Mouse (Mus musculus) T-cell, adult 2 months (primary cell): ENCODE data around the gene Ocm.

Experiments used
- DNase-seq: peaks from one replicate; pipeline ENCODE4 v3.0.0; 2022; ENCODE audit warnings: low spot score

Gene Ocm

DNA sequence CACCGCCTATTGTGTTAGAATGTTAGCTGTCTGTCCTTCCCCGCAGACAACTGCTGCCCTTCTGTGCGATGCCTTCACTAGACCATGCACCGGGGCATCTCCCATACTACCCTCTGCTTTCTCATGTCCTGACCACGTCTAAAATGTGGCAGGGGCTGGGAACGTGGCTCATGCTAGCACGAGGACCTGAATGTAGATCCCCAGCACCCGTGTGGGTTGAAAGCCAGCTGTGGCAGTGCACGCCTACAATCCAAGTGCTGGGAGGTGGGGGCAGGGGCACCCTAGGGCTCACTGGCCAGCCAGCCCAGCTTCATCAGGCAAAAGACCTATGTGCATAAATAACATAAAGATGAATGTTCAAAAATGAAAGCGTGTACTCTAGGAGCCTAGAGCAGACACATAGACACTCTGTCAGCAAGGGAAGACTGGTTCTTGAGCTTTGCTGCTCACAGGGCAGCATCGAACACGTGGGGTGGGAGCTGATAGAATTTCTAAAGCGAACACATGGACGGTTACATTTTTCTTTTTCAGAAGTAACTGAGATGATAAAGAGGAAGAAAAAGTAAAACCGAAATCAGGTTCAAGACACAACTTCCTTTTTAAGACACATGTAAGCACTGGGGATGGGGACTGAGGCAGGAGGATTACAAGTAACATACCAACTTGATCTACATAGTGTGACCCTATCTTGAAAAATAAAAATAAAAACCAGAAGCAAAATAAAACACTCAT lies 23.8 kb downstream of the Ocm start:
- no peak for DNase-seq

DNA sequence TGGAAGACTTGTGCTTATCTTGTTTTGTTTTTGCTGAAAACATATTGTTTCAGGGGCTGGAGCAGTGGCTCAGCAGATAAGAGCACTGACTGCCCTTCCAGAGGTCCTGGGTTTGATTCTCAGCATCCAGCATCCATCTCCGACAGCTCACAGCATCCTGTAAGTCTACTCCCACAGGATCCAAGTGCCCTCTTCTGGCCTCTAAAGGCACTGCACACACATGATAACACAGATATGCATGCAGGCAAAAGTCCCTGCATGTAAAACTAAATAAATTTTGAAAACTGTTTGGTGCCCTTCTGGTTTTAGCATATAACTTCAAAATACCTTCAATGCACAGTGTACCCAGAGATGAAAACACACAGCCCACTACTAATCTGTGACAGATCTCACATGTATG lies 27.1 kb downstream of the Ocm start:
- DNase-seq: no peak

DNA sequence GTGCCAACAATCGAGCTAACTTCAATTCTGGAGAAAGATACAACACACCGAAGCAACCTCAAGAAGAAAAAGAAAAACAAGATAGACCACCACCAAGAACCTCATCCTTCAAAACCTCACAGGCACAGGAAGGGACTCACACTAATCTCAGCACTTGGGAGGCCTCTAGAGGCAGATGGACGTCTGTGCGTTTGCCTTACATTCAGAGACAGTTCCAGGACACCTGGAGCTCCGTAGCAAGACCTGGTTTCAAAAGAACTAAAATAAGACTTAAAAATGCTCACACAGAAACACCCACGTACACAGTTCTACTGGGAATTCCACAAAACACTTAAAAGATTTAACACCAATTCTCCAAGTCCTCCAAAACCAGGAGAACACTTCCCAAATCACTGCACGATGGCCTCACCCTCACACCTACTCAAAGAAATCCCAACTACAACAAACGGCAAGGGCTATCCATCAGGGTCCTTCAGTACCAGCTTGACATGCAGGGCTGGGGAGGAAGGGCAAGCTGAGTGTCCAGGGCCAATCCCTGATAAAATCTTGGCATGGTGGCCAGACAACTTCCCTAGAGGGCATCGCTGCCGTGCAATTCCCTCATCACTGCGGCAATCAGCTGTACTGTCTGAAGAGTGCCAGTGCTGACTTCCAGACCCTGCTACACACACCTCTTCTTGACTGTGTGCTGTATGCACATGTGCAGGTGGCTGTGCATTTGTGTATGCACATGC lies 31.7 kb downstream of the Ocm start:
- DNase-seq: no peak

DNA sequence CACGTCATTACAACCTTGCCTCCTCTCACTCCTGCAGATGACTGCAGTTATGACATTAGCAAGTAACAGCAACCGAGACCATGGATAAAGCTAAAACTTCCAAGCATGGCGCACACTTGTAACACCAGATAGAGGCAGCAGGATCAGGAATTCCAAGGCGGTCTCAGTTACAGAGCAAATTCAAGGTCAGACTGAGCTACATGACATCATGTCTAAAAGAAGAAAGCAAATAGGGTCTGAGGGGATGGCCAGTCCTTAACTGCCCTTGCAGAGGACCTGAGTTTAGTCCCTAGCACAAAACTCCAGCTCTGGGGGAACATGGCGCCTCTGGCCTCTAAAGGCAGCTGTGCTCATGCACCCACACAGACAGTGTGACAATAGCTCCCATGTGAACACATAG lies 32.6 kb downstream of the Ocm start:
- DNase-seq: no peak

DNA sequence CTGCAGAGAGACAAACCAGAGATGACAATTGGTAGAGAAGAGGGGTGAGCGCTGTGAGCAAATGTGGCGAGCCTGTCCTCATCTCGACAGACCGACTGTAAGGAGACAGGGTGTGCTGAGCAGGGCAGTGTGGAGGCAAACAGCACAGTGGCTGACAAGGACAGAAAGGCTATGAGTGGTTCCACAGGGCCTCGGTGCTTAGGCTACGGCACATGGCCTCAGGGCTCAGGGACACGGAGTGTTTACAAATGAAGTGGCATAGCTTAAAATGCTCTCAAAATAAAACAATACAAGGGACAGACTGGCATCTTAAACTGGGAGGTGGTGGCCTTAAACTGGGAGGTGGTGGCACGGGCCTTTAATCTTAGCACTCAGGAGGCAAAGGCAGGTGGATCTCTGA lies 33.2 kb downstream of the Ocm start:
- DNase-seq: no peak

DNA sequence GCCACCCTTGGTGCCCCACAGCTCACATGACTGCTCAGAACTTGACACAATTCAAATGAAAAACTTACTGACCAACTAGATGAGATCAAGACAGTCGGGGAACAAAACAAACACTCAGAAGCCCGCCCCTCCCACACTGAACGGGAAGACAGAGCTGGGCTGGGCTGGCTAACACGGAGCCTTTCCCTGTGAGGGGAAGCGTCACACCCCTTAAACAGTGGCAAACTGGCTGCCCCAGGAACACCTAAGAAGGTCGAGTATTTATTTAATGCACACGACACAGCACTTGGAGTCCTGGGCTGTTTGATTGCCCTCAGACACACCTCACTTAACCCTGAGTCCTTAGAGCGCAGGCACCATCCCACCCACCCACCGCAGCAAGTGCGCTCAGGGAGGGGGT lies 33.8 kb downstream of the Ocm start:
- no peak for DNase-seq

DNA sequence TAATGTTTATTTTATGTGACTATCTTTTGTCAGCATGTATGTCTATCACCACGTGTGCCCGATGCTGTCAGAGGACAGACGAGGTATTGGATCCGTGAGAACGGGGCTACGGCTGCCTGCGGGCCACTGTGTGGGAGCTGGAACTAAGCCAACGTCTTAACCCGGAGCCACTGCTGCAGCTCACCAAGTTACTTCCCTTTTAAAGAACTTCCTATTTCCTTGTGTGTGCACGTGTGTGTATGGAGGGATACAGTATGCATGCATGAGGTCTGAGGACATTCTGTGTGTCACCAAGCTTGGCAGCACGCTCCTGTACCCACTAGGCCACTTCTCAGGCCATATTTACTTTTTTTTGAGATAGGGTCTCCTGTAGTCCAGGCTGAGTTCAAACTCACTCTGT lies 36.4 kb downstream of the Ocm start:
- no peak for DNase-seq

DNA sequence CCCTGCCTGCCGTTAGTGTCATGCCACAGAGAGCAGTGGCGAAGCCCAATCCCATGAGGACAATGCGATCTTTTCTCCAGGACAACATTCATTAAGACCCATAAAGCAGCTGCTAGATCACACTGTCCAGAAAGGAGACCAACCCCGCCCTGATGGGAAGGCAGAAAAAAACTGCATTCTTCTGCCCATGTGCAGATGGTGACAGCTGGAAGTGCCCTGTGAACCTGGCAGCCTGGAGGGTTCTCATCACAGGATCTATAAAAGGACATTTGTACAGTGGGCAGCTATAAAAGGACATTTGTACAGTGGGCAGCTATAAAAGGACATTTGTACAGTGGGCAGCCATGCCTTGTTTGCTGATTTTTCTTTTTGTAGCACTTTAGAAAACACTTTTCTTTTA lies 37.4 kb downstream of the Ocm start:
- no peak for DNase-seq

DNA sequence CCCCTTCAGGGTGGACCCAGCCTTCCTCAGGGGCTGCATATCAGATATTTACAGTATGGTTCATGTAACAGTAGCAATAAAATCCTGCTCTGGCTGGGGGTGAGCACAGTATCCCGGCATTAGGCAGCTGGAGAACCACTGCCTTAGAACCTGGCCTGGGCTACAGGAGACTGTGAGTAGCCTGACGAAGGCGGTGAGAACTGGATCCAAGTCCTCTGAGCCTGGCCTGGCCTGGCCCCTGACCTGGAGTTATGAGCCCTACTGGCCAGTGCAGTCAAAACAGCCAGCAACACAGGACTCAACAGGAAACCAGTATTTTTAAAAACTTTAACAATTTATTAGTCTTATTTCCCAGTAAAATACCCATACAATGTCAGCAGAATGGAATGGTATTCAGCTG lies 38.9 kb downstream of the Ocm start:
- DNase-seq: no peak

DNA sequence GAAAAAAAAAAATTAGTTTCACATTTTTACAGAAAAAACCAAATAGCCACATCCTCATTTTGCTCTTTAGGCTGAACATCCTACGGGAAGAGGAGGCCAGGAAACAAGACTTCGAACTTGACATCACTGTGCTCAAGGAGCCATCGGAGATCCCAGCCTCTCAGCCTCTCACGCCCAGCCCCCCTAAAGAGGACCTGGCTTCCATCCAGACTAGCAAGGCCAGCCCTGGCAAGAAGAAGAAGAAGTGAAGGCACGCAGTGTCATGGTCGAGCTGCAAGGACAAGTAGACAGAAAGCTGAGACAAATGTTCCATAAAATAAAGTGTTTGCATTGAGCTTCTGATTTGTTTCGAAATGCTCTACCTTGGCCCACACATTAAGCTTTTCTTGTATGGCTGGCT lies 41.1 kb downstream of the Ocm start:
- DNase-seq: no peak

DNA sequence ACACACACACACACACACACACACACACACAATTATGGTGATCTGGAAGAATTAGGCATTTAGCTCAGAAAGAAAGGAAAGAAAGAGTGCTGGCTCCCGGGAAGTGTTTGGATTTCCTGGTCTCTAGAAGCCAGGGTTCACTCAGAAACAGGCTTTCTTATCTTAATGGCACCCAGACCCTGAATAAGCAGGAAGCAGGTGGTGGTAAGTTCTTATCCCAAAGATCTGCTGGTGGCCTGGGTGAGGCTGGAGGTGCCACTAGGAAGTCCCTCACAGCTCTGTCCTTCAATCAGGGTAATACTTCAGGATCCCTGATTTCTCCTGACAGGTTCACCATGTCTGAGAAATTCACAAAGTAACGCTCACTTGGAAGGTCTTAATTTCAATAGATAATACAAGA lies 44.1 kb downstream of the Ocm start:
- DNase-seq: no peak

DNA sequence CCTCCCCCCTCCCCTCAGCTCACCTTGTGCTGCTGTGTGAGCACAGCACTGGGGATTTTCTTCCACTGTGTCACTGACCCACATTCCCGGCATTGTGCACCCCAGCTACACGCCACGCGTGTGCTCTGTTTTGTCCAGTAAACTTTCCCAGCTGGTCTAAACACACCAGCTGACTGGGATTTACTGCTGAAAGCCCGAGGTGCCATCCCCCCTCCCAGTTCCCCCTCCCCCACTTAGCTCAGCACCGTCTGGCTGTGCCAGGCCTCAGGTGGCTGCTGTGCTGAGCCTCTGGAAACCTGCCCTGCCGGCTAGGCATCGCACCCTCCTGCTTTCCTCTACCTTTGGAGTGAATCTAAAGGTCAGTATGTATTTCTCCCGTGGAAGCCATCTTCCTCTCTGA lies 45.6 kb downstream of the Ocm start:
- DNase-seq: no peak

DNA sequence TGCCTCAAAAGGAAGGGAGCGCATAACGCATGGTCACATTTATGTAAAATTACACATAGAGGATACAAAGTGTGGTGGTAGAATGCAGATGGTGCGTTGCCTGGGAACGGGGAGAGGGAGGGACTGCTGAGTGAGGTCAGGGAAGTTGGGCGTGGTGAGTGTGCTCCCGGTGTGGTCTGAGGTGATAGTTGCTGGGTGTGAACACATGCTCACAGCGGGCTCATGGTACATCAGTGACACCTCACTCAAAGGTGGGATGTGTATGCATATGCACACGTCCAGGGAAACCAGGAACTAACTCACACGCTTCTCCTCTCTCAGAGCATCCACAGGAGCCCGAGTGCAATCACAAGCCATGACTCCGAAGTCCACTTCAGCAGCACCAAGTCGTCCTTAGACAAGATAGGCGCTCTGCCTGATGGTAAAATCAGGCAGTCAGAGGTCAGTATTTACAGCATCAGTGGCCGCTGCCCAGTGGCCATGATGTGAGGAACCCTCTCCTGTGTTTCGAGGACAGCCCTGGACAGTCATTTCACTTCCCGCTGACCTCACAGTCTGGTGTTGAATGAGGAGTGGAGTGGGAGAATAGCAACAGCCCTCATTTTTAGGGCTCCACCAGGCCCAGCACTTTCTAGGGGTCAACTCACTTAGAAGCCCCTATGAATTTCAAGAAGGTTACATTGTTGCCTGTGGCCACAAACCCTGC lies 49.6 kb downstream of the Ocm start:
- no peak for DNase-seq

DNA sequence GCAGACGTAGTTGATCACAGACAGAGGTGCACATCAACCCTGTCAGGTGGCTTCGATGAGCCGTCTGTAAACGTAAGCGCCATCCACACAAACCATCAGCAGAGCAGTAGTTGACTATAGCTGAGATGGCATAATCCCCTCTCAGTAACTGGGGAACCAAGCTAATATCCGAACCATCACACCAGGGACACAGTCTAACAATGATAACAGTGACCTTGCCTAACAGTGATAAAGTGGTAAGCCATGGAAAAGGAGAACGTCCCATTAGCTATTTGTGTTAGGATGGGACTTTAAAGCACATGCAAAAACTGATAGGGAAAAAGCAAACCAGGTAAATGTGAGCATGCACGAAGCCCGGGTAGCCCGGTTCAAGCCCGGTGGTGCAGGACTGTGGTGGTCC lies 50.2 kb downstream of the Ocm start:
- DNase-seq: no peak

DNA sequence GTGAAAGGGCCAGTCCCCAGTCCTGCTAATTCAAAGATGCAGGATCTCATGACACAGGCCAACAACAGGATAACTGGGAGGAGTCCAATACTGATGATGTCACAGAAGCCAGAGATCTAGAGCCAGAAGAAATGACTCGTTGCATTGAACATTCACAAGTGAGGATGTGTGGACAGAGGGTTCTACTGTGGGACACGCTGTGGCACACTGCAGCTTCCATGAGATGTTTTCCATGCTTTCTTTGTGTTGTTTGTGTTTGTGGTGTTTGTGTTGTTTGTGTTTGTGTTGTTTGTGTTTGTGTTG lies 50.9 kb downstream of the Ocm start:
- no peak for DNase-seq

DNA sequence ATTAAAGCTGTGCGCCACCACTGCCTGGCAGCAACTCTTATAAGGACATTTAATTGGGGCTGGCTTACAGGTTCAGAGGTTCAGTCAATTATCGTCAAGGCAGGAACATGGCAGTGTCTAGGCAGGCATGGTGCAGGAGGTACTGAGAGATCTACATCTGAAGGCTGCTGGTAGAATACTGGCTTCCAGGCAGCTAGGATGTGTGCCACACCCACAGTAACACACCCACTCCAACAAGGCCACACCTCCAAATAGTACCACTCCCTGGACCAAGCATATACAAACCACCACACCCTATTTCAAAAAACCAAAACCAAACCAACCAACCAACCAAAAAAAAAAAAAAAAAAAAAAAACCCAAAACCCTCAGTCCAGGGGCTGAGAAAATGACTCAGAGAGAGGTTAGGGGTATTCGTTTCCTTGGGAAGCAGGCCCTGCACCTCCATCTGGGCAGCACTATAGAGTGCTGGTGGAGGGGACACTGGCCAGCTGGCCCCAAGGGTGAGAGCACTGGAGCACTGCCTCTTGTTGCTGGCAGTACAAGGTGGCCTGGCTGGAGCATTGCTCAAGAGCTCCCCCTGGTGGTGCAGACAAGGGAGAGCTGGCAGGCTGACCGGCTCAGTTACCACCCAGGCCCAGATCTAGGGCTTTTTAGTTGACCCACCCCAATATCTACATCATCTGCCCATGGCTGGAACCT lies 51.4 kb downstream of the Ocm start:
- peak; percentile 45 for DNase-seq

DNA sequence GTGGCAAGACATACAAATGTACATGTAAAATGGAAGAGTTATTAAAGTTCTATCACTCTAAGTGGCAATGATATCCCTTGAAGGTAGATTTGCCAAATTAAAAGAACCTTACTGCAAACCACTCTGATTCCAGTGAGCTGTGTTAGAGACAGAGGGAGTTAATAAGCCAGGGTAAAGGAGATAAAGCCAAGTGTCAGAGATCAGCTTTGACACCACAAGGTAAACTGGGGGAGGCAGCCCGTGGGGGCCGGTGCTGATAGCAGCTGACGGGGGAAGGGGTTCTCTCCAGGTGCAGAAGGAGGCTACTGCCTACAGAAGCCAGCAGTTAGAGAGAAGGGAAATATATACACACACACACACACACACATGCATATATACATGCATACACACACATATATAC lies 53.8 kb downstream of the Ocm start:
- DNase-seq: no peak
